Mouse (Mus musculus): Measurements from ENCODE around the gene Rfx8.

- TF ChIP-seq CTCF (IDR thresholded peaks at IDR 0.05; ENCODE audit: borderline replicate concordance, extremely low read depth, insufficient read depth, insufficient read length) (no peak), POLR2A (IDR thresholded peaks at IDR 0.05; ENCODE audit: borderline replicate concordance, extremely low read depth, insufficient read depth, insufficient read length, poor library complexity, severe bottlenecking) (no peak)
Observed at GRCm38 (mm10) chr1:39637139-39637538, 83.7 kb downstream of the Rfx8 start.

Measured in brain, embryonic 14.5 days (tissue).